Mouse (Mus musculus) forebrain, postnatal 0 days (tissue): ENCODE results near the gene Plcb1. TPM values are rescaled to one million over a fixed set of nuclear protein-coding genes. Genes with fewer than 3 reads are reported as not detected.

Experiments
- ATAC-seq: fragments of 200-750 bp; cut with Nextera tagmentation; 2 replicates; pipeline ENCODE4 v1.8.0; 2017; ENCODE audit warnings: mild to moderate bottlenecking, moderate library complexity
- DNase-seq: peaks from one replicate; pipeline ENCODE4 v3.0.0-alpha.2; 2015
- H3K27ac ChIP-seq: fragments of 300-500 bp; sonication (generic); 2 replicates; pipeline ENCODE4 v1.5.1; 2014; ENCODE audit warnings: low read depth, mild to moderate bottlenecking, antibody characterized with exemption, low read length, moderate library complexity, mixed read lengths
- H3K27me3 ChIP-seq: fragments of 300-500 bp; sonication (generic); 2 replicates; pipeline ENCODE4 v1.6.1; 2014; ENCODE audit warnings: mild to moderate bottlenecking, low read length, mixed read lengths; ENCODE audit not compliant: insufficient read depth
- H3K36me3 ChIP-seq: fragments of 300-500 bp; sonication (generic); 2 replicates; pipeline ENCODE4 v1.6.1; 2014; ENCODE audit warnings: mild to moderate bottlenecking, moderate library complexity; ENCODE audit not compliant: insufficient read depth
- H3K4me1 ChIP-seq: fragments of 300-500 bp; sonication (generic); 2 replicates; pipeline ENCODE4 v1.6.1; 2014; ENCODE audit warnings: antibody characterized with exemption; ENCODE audit not compliant: insufficient read depth
- H3K4me2 ChIP-seq: fragments of 300-500 bp; sonication (generic); 2 replicates; pipeline ENCODE4 v1.6.1; 2014; ENCODE audit warnings: low read depth, mild to moderate bottlenecking, moderate library complexity
- H3K4me3 ChIP-seq: fragments of 300-500 bp; sonication (generic); 2 replicates; pipeline ENCODE4 v1.5.1; 2014; ENCODE audit warnings: low read depth, low read length, mixed read lengths
- H3K9ac ChIP-seq: fragments of 300-500 bp; sonication (generic); 2 replicates; pipeline ENCODE4 v1.6.1; 2014; ENCODE audit warnings: mild to moderate bottlenecking
- H3K9me3 ChIP-seq: fragments of 300-500 bp; sonication (generic); 2 replicates; pipeline ENCODE4 v1.6.1; 2016; ENCODE audit warnings: low read length
- CTCF ChIP-seq: sonication (generic); IDR thresholded peaks from 2 replicates; pipeline ENCODE4 v1.5.1; 2016; ENCODE audit warnings: antibody characterized with exemption, control low read depth, low read depth
- WGBS: fragments of 180-500 bp; shearing (Covaris S2); extraction: QIAGEN DNeasy Blood & Tissue Kit; methylation state at CpG from one replicate; pipeline ENCODE4 v1.1.7; 2014; 5-methylcytosine and 5-hydroxymethylcytosine counted together
- polyA plus RNA-seq: library from polyadenylated mRNA; unstranded; fragments of >200 nt; fragmentation: Nextera tagmentation; extraction: Ambion mirVana; gene quantifications from 2 replicates; pipeline ENCODE4 v1.2.1, GENCODE M21; 2015
- total RNA-seq: library from RNA; depleted of rRNA; stranded (reverse); fragments of >200 nt; gene quantifications from 2 replicates; pipeline ENCODE4 v1.2.3, GENCODE M21; 2014

Gene Plcb1
- total and polyA plus RNA-seq, 2 experiments from 2014 or later, result 37.7 to 61.8 TPM

DNA sequence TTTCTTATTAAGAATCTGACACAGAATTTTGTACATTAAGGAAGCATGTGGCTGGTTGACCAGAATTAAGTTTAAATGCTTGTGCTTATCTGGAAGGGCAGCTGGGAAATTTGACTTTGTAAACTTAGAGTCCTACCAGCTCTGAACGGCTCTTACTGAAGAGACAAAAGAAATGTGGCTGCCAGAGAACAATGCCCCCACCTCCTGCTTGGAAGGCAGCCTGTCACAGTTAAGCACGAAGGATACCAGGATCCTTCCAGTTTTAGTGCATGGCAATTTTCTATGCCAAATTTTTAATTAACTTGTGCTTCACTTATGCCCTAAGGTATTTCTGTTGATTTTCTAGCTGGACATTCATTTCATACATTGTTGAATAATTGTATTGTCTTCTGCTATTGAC lies 157.1 kb downstream of the Plcb1 start:
- Histone ChIP-seq H3K27ac (no peak overlapping the region), H3K4me2 (no peak overlapping the region), H3K27me3 (no peaks in the 10 kb centered on the region), H3K9ac (no peak overlapping the region), H3K4me1 (no peaks in the 10 kb centered on the region), H3K4me3 (no peak overlapping the region), H3K36me3 (no peaks in the 10 kb centered on the region), H3K9me3 (no peaks in the 10 kb centered on the region)
- ATAC-seq (no peak), DNase-seq (no peak)
- 7% methylated on average over 2 of the region's 2 CpGs for WGBS
- no peak for TF ChIP-seq CTCF

DNA sequence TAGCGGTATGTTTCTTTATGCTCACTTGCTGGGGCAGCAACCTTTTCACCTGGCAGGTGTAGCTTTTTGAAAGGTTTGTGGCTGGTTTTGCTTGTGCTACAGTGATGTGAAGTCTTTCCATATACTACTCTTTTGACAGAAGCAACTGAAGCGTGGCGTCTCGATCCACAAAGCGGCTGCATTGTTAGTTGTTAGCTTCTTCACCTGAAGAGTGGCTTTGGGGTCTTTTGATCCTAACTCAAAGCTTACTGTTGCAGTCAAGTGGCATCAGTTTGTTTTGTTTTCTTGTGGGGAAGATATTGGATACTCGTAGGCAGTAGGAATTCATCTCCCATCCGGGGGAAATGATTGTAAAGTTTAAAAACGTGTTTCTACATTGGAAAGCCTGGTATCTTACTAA lies 160.5 kb downstream of the Plcb1 start:
- WGBS, result 81% methylated on average over 8 of the region's 8 CpGs
- no peak overlapping the region for H3K4me2 ChIP-seq
- no peak for ATAC-seq

DNA sequence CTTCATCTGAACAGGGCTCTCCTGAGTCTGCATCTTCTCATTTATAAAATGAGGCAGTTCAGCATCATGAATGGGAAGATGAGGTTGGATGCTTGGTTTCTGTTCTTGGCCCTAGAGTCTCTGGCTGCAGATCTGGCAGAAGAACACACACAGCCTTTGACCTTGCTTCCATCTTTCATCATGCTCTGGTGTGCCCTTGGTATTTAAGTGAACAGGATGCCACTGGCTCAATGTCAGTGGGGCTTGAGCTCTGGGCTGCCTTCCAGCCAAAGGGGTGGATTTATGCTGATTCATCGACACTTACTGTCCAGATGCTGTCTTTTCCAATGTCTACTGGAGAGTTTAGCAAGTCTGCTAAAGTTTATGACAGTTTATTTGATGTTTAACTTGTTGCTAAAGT lies 161.0 kb downstream of the Plcb1 start:
- Histone ChIP-seq H3K36me3 (no peaks in the 10 kb centered on the region), H3K4me1 (no peaks in the 10 kb centered on the region), H3K9me3 (no peaks in the 10 kb centered on the region), H3K4me2 (no peak overlapping the region), H3K27ac (no peak overlapping the region), H3K9ac (no peak overlapping the region), H3K27me3 (no peaks in the 10 kb centered on the region), H3K4me3 (no peak overlapping the region)
- ATAC-seq (no peak), DNase-seq (no peak)
- WGBS, result 75% methylated on average over 1 of the region's 1 CpGs
- no peak for TF ChIP-seq CTCF

More for the DNA sequence above, 160.5 kb downstream of the Plcb1 start:
- Histone ChIP-seq H3K27ac (no peak overlapping the region), H3K4me1 (no peaks in the 10 kb centered on the region), H3K27me3 (no peaks in the 10 kb centered on the region), H3K4me3 (no peak overlapping the region), H3K9me3 (no peaks in the 10 kb centered on the region), H3K36me3 (no peaks in the 10 kb centered on the region), H3K9ac (no peak overlapping the region)
- no peak for TF ChIP-seq CTCF
- DNase-seq, result no peak

DNA sequence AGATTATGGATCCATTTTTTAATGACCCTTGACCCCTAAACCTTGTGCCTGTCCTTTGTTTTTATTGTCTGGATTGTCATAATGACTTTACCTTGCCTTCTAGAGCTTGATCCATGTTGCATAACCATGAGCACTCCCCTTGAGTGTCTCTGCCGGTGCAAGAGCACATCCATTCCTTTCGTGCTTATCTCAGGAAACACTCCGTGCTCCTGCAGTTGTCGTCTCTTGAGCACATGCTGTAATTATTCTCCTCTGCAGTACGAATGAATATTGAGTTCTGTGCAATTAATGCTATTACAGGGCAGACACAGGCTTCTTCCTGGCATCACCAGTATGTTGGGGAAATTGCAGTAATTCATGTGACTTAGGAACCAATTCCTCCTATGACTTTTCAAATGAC lies 166.2 kb downstream of the Plcb1 start:
- no peak for DNase-seq
- TF ChIP-seq CTCF, result no peak
- Histone ChIP-seq H3K36me3 (no peaks in the 10 kb centered on the region), H3K4me2 (no peak overlapping the region), H3K27ac (no peak overlapping the region), H3K4me3 (no peak overlapping the region), H3K4me1 (no peaks in the 10 kb centered on the region), H3K9ac (no peak overlapping the region), H3K27me3 (no peaks in the 10 kb centered on the region), H3K9me3 (no peaks in the 10 kb centered on the region)
- ATAC-seq, result no peak
- 62% methylated on average over 5 of the region's 5 CpGs for WGBS

DNA sequence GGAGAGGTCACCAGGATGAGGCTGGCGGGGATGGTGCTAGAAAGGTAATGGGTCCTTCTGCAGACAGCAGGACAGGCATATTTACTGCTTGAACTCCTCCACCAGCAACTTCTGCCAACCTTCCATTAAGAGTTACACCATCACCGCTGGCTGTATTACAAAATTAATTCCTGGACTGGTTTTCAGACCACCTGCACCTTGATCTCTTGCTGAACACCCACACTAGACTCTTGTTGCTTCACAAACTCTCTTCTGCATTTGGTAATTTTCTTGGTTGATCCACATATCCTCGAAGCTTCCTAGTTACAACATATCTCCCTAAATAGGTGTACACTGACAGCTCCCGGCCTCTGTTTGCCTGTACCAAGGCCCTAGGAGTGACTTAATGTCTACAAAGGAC lies 170.6 kb downstream of the Plcb1 start:
- TF ChIP-seq CTCF, result no peak
- Histone ChIP-seq H3K27ac (no peak overlapping the region), H3K36me3 (no peaks in the 10 kb centered on the region), H3K27me3 (no peaks in the 10 kb centered on the region), H3K4me1 (no peaks in the 10 kb centered on the region), H3K4me3 (no peak overlapping the region), H3K9me3 (no peaks in the 10 kb centered on the region), H3K4me2 (no peak overlapping the region), H3K9ac (no peak overlapping the region)
- ATAC-seq (no peak), DNase-seq (no peak)
- WGBS, result 93% methylated on average over 4 of the region's 4 CpGs

DNA sequence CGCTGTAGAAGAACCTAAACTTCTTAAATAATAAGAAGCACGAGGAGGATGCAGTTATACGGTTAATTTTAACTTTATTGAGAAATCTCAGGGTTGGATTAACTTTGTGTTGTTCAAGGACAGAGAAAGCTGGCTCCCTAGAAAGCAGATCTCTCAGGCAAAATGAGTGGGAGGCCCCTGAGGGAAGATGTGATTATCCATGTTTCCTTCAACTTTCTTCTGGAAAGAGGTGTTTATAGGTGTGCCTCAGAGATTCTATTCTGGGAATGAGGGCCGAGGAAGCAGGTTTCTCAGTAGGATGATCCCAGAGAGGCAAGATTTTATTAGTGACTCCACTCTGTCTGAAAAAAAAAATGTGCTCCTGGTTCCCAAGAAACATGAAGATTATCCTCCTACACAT lies 180.3 kb downstream of the Plcb1 start:
- Histone ChIP-seq H3K27me3 (no peaks in the 10 kb centered on the region), H3K36me3 (no peaks in the 10 kb centered on the region), H3K4me1 (no peaks in the 10 kb centered on the region), H3K4me2 (no peak overlapping the region), H3K4me3 (no peak overlapping the region), H3K27ac (no peak overlapping the region), H3K9me3 (no peaks in the 10 kb centered on the region), H3K9ac (no peak overlapping the region)
- ATAC-seq, result no peak
- 83% methylated on average over 4 of the region's 4 CpGs for whole genome bisulfite sequencing
- no peak for DNase-seq
- TF ChIP-seq CTCF, result no peak

DNA sequence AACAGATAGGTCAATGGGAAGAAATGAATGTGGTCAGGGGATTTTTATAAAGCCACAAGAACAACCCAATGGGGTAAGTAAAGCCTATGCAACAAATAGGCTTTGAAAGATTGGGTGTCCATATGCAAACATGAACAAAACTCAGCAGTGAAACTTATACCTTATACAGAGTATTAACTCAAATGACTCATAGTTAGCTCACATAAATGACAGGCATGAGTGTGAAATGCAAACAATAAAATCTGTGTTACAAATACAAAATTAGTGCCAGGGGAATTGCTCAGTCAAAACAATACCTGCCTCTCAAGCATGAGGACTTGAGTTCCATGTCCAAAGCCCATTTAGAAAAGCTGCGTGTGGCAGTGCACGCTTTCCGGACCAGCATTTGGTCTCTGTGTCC lies 182.5 kb downstream of the Plcb1 start:
- 78% methylated on average over 3 of the region's 3 CpGs for WGBS
- Histone ChIP-seq H3K9me3 (no peaks in the 10 kb centered on the region), H3K36me3 (no peaks in the 10 kb centered on the region), H3K27ac (no peak overlapping the region), H3K27me3 (no peaks in the 10 kb centered on the region), H3K9ac (no peak overlapping the region), H3K4me1 (no peaks in the 10 kb centered on the region), H3K4me2 (no peak overlapping the region), H3K4me3 (no peak overlapping the region)
- DNase-seq (no peak), ATAC-seq (no peak)
- no peak for TF ChIP-seq CTCF

DNA sequence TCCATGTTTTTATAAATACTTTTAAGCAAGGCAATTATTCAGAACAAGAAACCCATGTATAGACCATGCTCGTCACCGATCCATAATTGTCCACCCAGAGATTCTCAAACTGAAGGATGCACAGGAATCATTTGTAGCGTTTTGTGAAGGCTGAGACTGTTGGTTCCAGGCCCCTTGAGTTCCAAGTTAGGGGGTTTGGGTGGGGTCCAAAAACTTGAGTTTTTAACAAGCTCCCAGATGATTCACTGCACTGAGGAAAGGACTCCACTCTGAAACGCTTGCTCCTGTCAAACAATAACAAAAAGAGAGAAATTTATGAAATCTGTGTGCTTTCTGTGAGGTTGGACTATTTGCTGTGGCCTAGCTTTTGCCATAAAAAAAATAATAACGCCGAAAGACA lies 186.5 kb downstream of the Plcb1 start:
- no peak overlapping the region for H3K4me3 ChIP-seq
- DNase-seq, result no peak
- ATAC-seq, result no peak
- H3K4me2 ChIP-seq, result no peak overlapping the region
- H3K27me3 ChIP-seq, result no peaks in the 10 kb centered on the region
- H3K9ac ChIP-seq, result no peak overlapping the region
- no peak overlapping the region for H3K27ac ChIP-seq
- TF ChIP-seq CTCF, result no peak
- H3K36me3 ChIP-seq, result no peaks in the 10 kb centered on the region
- no peaks in the 10 kb centered on the region for H3K4me1 ChIP-seq
- 78% methylated on average over 6 of the region's 6 CpGs for WGBS
- no peaks in the 10 kb centered on the region for H3K9me3 ChIP-seq
